Mouse (Mus musculus): ENCODE measurements around the gene Sptbn1.
A peak's percentile ranks its signal among the peaks of the same experiment; 100 is the strongest.

Sptbn1 gene

GRCm38 (mm10) chr11:30118038-30118437 lies 149.9 kb downstream of the Sptbn1 start:
- no peak for DNase-seq (ENCODE audit: low spot score)

- no peak for DNase-seq (ENCODE audit: low spot score)
These were observed 154.3 kb downstream of the Sptbn1 start for GRCm38 (mm10) chr11:30113631-30114030.

- no peak for DNase-seq (ENCODE audit: low spot score)
These were observed 157.3 kb downstream of the Sptbn1 start for GRCm38 (mm10) chr11:30110634-30111033.

- no peak for DNase-seq (ENCODE audit: low spot score)
These were observed 163.8 kb downstream of the Sptbn1 start for GRCm38 (mm10) chr11:30104177-30104576.

- DNase-seq (ENCODE audit: low spot score): no peak
These were observed 165.4 kb downstream of the Sptbn1 start for GRCm38 (mm10) chr11:30102594-30102993.

GRCm38 (mm10) chr11:30101796-30102195 lies 166.2 kb downstream of the Sptbn1 start:
- no peak for DNase-seq (ENCODE audit: low spot score)

- DNase-seq (ENCODE audit: low spot score): no peak
These were observed 166.8 kb downstream of the Sptbn1 start for GRCm38 (mm10) chr11:30101162-30101561.

GRCm38 (mm10) chr11:30099916-30100315 lies 168.1 kb downstream of the Sptbn1 start:
- DNase-seq (ENCODE audit: low spot score): no peak

GRCm38 (mm10) chr11:30095212-30095773 lies 172.7 kb downstream of the Sptbn1 start:
- DNase-seq (ENCODE audit: low spot score): no peak

GRCm38 (mm10) chr11:30091892-30092291 lies 176.1 kb downstream of the Sptbn1 start:
- DNase-seq (ENCODE audit: low spot score): peak; percentile 21

- no peak for DNase-seq (ENCODE audit: low spot score)
These were observed 182.9 kb downstream of the Sptbn1 start for GRCm38 (mm10) chr11:30085114-30085513.

GRCm38 (mm10) chr11:30057299-30057698 lies 210.7 kb downstream of the Sptbn1 start:
- DNase-seq (ENCODE audit: low spot score): peak; percentile 24

Data from MN1 (cell line).